Mouse (Mus musculus) MEL (cell line): ENCODE results near the gene Ezr. TPM values are rescaled to one million over a fixed set of nuclear protein-coding genes. Genes with fewer than 3 reads are reported as not detected.

Experiments
- DNase-seq: peaks from one replicate; pipeline ENCODE4 v3.0.0; 2011; ENCODE audit warnings: low read depth, low spot score
- H3K27ac ChIP-seq: 2 replicates; pipeline ENCODE4 v1.5.1; 2012; ENCODE audit warnings: low read depth, mild to moderate bottlenecking, control low read depth, low read length, moderate library complexity; ENCODE audit not compliant: control insufficient read depth
- H3K27me3 ChIP-seq, 2 experiments: fragments of 150-350 bp in 1 of 2; sonication (generic) in 1 of 2; 2 replicates each; pipeline ENCODE4 v1.6.1; 2012; ENCODE audit warnings: low read length in 2 of 2, mild to moderate bottlenecking in 2 of 2, improper control_type of control experiment in 1 of 2, moderate library complexity in 1 of 2; ENCODE audit not compliant: insufficient read depth in 2 of 2, control insufficient read depth in 1 of 2
- H3K36me3 ChIP-seq, 2 experiments: 2 replicates each; pipeline ENCODE4 v1.6.1; 2012 to 2014; ENCODE audit warnings: low read length in 2 of 2, improper control_type of control experiment in 1 of 2, inconsistent platforms in 1 of 2, mild to moderate bottlenecking in 1 of 2; ENCODE audit not compliant: insufficient read depth in 2 of 2, control insufficient read depth in 1 of 2
- H3K4me1 ChIP-seq, 2 experiments: fragments of 150-350 bp in 1 of 2; sonication (generic) in 1 of 2; 2 replicates each; pipeline ENCODE4 v1.6.1; 2012; ENCODE audit warnings: low read length in 2 of 2, improper control_type of control experiment in 1 of 2, mild to moderate bottlenecking in 1 of 2; ENCODE audit not compliant: insufficient read depth in 2 of 2, control insufficient read depth in 1 of 2
- H3K4me3 ChIP-seq, 2 experiments: fragments of 150-350 bp in 1 of 2; sonication (generic) in 1 of 2; 2 replicates each; pipeline ENCODE4 v1.5.1; 2012; ENCODE audit warnings: low read depth in 2 of 2, low read length in 2 of 2, mild to moderate bottlenecking in 2 of 2, moderate library complexity in 2 of 2, control low read depth in 1 of 2, improper control_type of control experiment in 1 of 2; ENCODE audit not compliant: control insufficient read depth in 1 of 2, insufficient read depth in 1 of 2
- H3K79me2 ChIP-seq: 2 replicates; pipeline ENCODE4 v1.6.1; 2012; ENCODE audit warnings: mild to moderate bottlenecking, low read length, moderate library complexity; ENCODE audit not compliant: control insufficient read depth, poor library complexity, insufficient read depth
- H3K9ac ChIP-seq: 2 replicates; pipeline ENCODE4 v1.6.1; 2012; ENCODE audit warnings: low read depth, mild to moderate bottlenecking, control low read depth, low read length, moderate library complexity; ENCODE audit not compliant: control insufficient read depth, poor library complexity, severe bottlenecking
- H3K9me3 ChIP-seq: fragments of 150-350 bp; sonication (generic); replicated peaks from 2 replicates; pipeline ENCODE4 v1.6.1; 2012; ENCODE audit warnings: mild to moderate bottlenecking, low read length, improper control_type of control experiment, moderate library complexity; ENCODE audit not compliant: insufficient read depth
- BHLHE40 ChIP-seq: IDR thresholded peaks from 2 replicates; pipeline ENCODE4 v1.6.1; 2012; ENCODE audit warnings: low read depth, mild to moderate bottlenecking, inconsistent platforms, low read length, improper control_type of control experiment, borderline replicate concordance
- CHD1 ChIP-seq: IDR thresholded peaks from 2 replicates; pipeline ENCODE4 v1.6.1; 2012; ENCODE audit warnings: low read depth, mild to moderate bottlenecking, inconsistent platforms, low read length, improper control_type of control experiment
- GABPA ChIP-seq: IDR thresholded peaks from 2 replicates; pipeline ENCODE4 v1.6.1; 2012; ENCODE audit warnings: low read depth, mild to moderate bottlenecking, inconsistent platforms, low read length, improper control_type of control experiment, moderate library complexity
- GATA1 ChIP-seq: IDR thresholded peaks from 2 replicates; pipeline ENCODE4 v1.6.1; 2011; ENCODE audit warnings: low read depth, low read length, improper control_type of control experiment
- HCFC1 ChIP-seq: IDR thresholded peaks from 2 replicates; pipeline ENCODE4 v1.6.1; 2012; ENCODE audit warnings: low read depth, mild to moderate bottlenecking, inconsistent platforms, low read length, improper control_type of control experiment, moderate library complexity
- MEF2A ChIP-seq: IDR thresholded peaks from 2 replicates; pipeline ENCODE4 v1.6.1; 2014; ENCODE audit warnings: low read depth, mild to moderate bottlenecking, inconsistent platforms, low read length, improper control_type of control experiment; ENCODE audit not compliant: poor library complexity, insufficient replicate concordance, severe bottlenecking; ENCODE audit errors: extremely low read depth
- NELFE ChIP-seq: IDR thresholded peaks from 2 replicates; pipeline ENCODE4 v1.6.1; 2011; ENCODE audit warnings: low read depth, low read length, improper control_type of control experiment
- POLR2A ChIP-seq, 2 experiments: IDR thresholded peaks; 2 replicates each; pipeline ENCODE4 v1.6.1; 2011 to 2012; ENCODE audit warnings: low read length in 2 of 2, mild to moderate bottlenecking in 2 of 2, control low read depth in 1 of 2, improper control_type of control experiment in 1 of 2, low read depth in 1 of 2, moderate library complexity in 1 of 2; ENCODE audit not compliant: control insufficient read depth in 1 of 2, insufficient read depth in 1 of 2, poor library complexity in 1 of 2
- POLR2AphosphoS2 ChIP-seq: IDR thresholded peaks from 2 replicates; pipeline ENCODE4 v1.6.1; 2011; ENCODE audit warnings: low read length, improper control_type of control experiment
- RCOR1 ChIP-seq: IDR thresholded peaks from 2 replicates; pipeline ENCODE4 v1.6.1; 2012; ENCODE audit warnings: low read depth, mild to moderate bottlenecking, inconsistent platforms, low read length, improper control_type of control experiment
- SMC3 ChIP-seq: IDR thresholded peaks from 2 replicates; pipeline ENCODE4 v1.6.1; 2011; ENCODE audit warnings: low read depth, low read length, improper control_type of control experiment
- TAL1 ChIP-seq: IDR thresholded peaks from 2 replicates; pipeline ENCODE4 v1.6.1; 2012; ENCODE audit warnings: mild to moderate bottlenecking, inconsistent platforms, low read length, moderate library complexity, mixed read lengths
- TBP ChIP-seq: IDR thresholded peaks from 2 replicates; pipeline ENCODE4 v1.8.0; 2011; ENCODE audit warnings: low read depth, low read length, improper control_type of control experiment
- TCF12 ChIP-seq: IDR thresholded peaks from 2 replicates; pipeline ENCODE4 v1.6.1; 2014; ENCODE audit warnings: low read depth, mild to moderate bottlenecking, inconsistent platforms, low read length, improper control_type of control experiment, moderate library complexity
- USF1 ChIP-seq: IDR thresholded peaks from 2 replicates; pipeline ENCODE4 v1.6.1; 2014; ENCODE audit warnings: low read depth, mild to moderate bottlenecking, inconsistent platforms, low read length, improper control_type of control experiment, moderate library complexity
- ZMIZ1 ChIP-seq: IDR thresholded peaks from 2 replicates; pipeline ENCODE4 v1.6.1; 2012; ENCODE audit warnings: low read depth, mild to moderate bottlenecking, inconsistent platforms, low read length, improper control_type of control experiment, moderate library complexity
- ZNF384 ChIP-seq: IDR thresholded peaks from 2 replicates; pipeline ENCODE4 v1.6.1; 2012; ENCODE audit warnings: low read depth, mild to moderate bottlenecking, inconsistent platforms, low read length, improper control_type of control experiment
- polyA plus RNA-seq, 2 experiments: library from polyadenylated mRNA; stranded (reverse) in 1 of 2; unstranded in 1 of 2; fragments of >175 nt in 1 of 2; fragments of >200 nt in 1 of 2; gene quantifications; 2 replicates each; pipeline versions ENCODE4 v1.2.1 to v1.2.4; 2012; ENCODE audit warnings: low replicate concordance in 2 of 2, low read depth in 1 of 2; ENCODE audit not compliant: insufficient read length in 2 of 2, insufficient read depth in 1 of 2, missing spikeins in 1 of 2
- total RNA-seq: library from RNA; depleted of rRNA; stranded (reverse); fragments of 300-350 nt; gene quantifications from 2 replicates; pipeline ENCODE4 v1.2.3, GENCODE M21; 2012

Gene Ezr
- total and polyA plus RNA-seq, 3 experiments, result 48.7 to 88.7 TPM; not detected in 1

DNA sequence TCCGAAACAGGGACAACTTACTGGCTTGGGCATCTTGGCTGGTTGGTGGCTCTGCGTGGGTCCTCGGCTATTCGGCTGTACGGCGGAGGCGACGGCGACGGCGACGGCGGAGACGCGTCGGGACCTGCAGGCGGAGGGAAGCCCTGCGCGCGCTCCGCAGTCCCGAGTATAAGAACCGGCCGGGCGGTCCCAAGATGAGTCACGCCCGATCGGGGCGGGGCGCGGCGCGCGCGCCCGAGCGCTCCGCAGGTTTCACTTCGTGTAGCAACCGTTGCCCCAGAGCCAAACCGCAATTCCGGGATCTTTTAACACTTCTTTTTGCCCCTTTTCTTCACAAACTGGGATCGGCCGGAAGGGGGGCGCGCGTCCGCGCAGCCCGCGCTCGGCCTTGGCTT, at the start of gene Ezr (continued):
- TF ChIP-seq POLR2A (IDR thresholded peaks at IDR 0.05; ENCODE audit: control insufficient read depth in 1 of 2, insufficient read depth in 1 of 2, low read depth in 1 of 2, low read length in 2 of 2, poor library complexity in 1 of 2), result peak; percentile 39 to 91; a peak in 3 of 4 replicates
- no peak for TF ChIP-seq ZNF384
- TF ChIP-seq TBP, result peak; percentile 82

DNA sequence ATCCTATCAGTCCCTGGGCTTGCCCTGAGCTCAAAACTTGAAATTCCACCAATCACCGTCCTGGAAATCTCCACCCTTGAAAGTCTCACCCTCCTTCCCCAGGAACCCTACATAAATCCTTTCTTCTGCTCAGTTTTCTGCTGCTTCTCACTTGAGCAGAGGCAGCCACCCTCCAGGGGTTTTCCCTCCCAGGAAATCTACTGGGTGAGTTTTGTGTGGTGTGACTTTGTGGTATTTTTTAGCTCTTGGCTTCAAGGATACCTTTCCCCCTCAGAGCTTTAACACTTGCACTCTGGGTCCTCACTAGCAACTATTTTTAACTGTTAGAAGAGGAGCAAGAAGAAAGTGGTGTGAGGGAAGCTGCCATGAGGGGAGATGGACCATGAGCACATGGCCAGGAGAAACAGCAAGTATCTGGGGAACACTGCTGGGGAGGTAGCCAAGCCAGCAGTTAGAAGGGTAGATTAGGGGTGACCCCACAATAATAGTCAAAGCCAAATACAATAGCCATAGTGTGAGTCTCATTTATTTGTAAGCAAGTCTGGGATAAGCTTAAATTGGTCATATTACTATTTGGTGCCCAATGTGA, 47.5 kb upstream of the Ezr start:
- DNase-seq, result no peak
- H3K9ac ChIP-seq, result no peak overlapping the region
- H3K79me2 ChIP-seq, result no peaks in the 10 kb centered on the region; the same call in 1 of the 2 replicates
- peaks cover 0 to 15% of the 10 kb centered on the region in 2 experiments; a peak in 2 of 4 replicates for H3K36me3 ChIP-seq
- H3K4me3 ChIP-seq, result no peak overlapping the region
- H3K4me1 ChIP-seq, result peaks cover 0 to 16% of the 10 kb centered on the region in 2 experiments; a peak in 2 of 4 replicates
- no peaks in the 10 kb centered on the region for H3K9me3 ChIP-seq
- H3K27me3 ChIP-seq, result peaks cover 0 to 1% of the 10 kb centered on the region in 2 experiments; a peak in 1 of 4 replicates
- TF ChIP-seq POLR2AphosphoS2 (no peak), SMC3 (no peak), CHD1 (no peak), MEF2A (no peak), TCF12 (no peak), ZMIZ1 (no peak), NELFE (no peak), HCFC1 (no peak), USF1 (no peak), POLR2A (IDR thresholded peaks at IDR 0.05; ENCODE audit: control insufficient read depth in 1 of 2, insufficient read depth in 1 of 2, low read depth in 1 of 2, low read length in 2 of 2, poor library complexity in 1 of 2) (no peak), BHLHE40 (no peak)
- no peak overlapping the region for H3K27ac ChIP-seq

GRCm38 (mm10) chr17:6828531-6829150, 46.1 kb upstream of the Ezr start:
- peak overlapping the region; percentile 29 to 62 for H3K4me3 ChIP-seq
- peak overlapping the region; percentile 80 for H3K9ac ChIP-seq
- peaks cover 0 to 15% of the 10 kb centered on the region in 2 experiments; a peak in 2 of 4 replicates for H3K36me3 ChIP-seq
- TF ChIP-seq GATA1 (peak; percentile 23; the same call in 1 of the 2 replicates), TAL1 (peak; percentile 23; the same call in 1 of the 2 replicates), RCOR1 (no peak), GABPA (no peak)
- DNase-seq, result peak; percentile 59
- peaks cover 0 to 1% of the 10 kb centered on the region in 2 experiments; a peak in 1 of 4 replicates for H3K27me3 ChIP-seq
- H3K27ac ChIP-seq, result peak overlapping the region; percentile 99
- no peaks in the 10 kb centered on the region; the same call in 1 of the 2 replicates for H3K79me2 ChIP-seq
- no peaks in the 10 kb centered on the region for H3K9me3 ChIP-seq
- H3K4me1 ChIP-seq, result peaks cover 0 to 16% of the 10 kb centered on the region in 2 experiments; a peak in 2 of 4 replicates
